Mouse (Mus musculus): ENCODE measurements around the gene Sprr2a2.
"Not testable (repeated sequence)": the region's sequence is repeated elsewhere in the genome, so short reads cannot be mapped to it uniquely, and the experiment has no call there.

Sprr2a2 gene

GRCm38 (mm10) chr3:92274018-92274417, 58.3 kb downstream of the Sprr2a2 start:
- DNase-seq (ENCODE audit: low spot score in 2 of 2), result not testable (repeated sequence)

- DNase-seq (ENCODE audit: low spot score in 2 of 2), result not testable (repeated sequence)
These were observed 63.9 kb downstream of the Sprr2a2 start for GRCm38 (mm10) chr3:92279663-92280062.

GRCm38 (mm10) chr3:92280963-92281606, 65.4 kb downstream of the Sprr2a2 start:
- DNase-seq (ENCODE audit: low spot score in 2 of 2), result not testable (repeated sequence)

DNA sequence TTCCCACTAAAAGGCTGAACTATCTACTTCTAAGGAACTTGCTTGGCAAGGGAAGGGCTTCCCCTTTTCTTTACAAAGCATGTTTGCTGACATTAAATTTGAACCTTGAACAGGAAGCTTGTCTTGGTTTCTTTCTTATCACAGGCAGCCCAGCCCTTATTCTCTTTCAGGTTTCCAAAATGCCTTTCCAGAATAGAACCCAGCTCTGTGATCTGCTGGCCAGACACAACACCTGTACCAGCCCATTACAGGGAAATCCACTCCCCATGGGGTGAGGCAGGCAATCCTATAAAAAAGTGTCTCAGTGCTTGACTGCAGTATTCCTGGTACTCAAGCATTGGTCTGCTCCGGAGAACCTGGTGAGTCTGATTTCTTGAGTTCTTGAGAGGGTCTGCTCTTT, 69.4 kb downstream of the Sprr2a2 start, which contains the start of gene Sprr2a3:
Gene Sprr2a3, plus strand, starts transcription at position 317 of the 400 bp plus-strand sequence.
- DNase-seq (ENCODE audit: low spot score in 2 of 2), result not testable (repeated sequence)

GRCm38 (mm10) chr3:92288489-92288888, 72.8 kb downstream of the Sprr2a2 start:
- not testable (repeated sequence) for DNase-seq (ENCODE audit: low spot score in 2 of 2)
